Mouse (Mus musculus) cerebellum, adult 9-11 months (tissue): ENCODE measurements around the gene Nsf.
"Not testable (repeated sequence)": the region's sequence is repeated elsewhere in the genome, so short reads cannot be mapped to it uniquely, and the experiment has no call there.

Experiments
- DNase-seq: peaks from one replicate; pipeline ENCODE4 v3.0.0; 2022

The Nsf gene

GRCm38 (mm10) chr11:103953896-103954292 lies at the start of gene Nsf:
Gene Nsf (minus strand): TSS chr11:103954056.
- peak; percentile 90 for DNase-seq

GRCm38 (mm10) chr11:104003397-104003796 lies 49.5 kb upstream of the Nsf start:
- DNase-seq = no peak

- no peak for DNase-seq
Observed at GRCm38 (mm10) chr11:104002191-104002590, 48.3 kb upstream of the Nsf start.

- no peak for DNase-seq
Observed at GRCm38 (mm10) chr11:104001395-104001955, 47.6 kb upstream of the Nsf start.

- no peak for DNase-seq
Observed at GRCm38 (mm10) chr11:104000667-104001394, 47.0 kb upstream of the Nsf start.

GRCm38 (mm10) chr11:103998737-103999136 lies 44.9 kb upstream of the Nsf start:
- peak; percentile 59 for DNase-seq

GRCm38 (mm10) chr11:103997385-103997784 lies 43.5 kb upstream of the Nsf start:
- DNase-seq = peak; percentile 77

- DNase-seq = no peak
Observed at GRCm38 (mm10) chr11:103992638-103993037, 38.8 kb upstream of the Nsf start.

GRCm38 (mm10) chr11:103990049-103990557 lies 36.2 kb upstream of the Nsf start:
- not testable (repeated sequence) for DNase-seq

GRCm38 (mm10) chr11:103987423-103987822 lies 33.6 kb upstream of the Nsf start:
- peak; percentile 79 for DNase-seq

- DNase-seq = no peak
Observed at GRCm38 (mm10) chr11:103984067-103984466, 30.2 kb upstream of the Nsf start.

- no peak for DNase-seq
Observed at GRCm38 (mm10) chr11:103981826-103982225, 28.0 kb upstream of the Nsf start.

- no peak for DNase-seq
Observed at GRCm38 (mm10) chr11:103979381-103979780, 25.5 kb upstream of the Nsf start.

GRCm38 (mm10) chr11:103970876-103971275 lies 17.0 kb upstream of the Nsf start:
- no peak for DNase-seq

- DNase-seq = no peak
Observed at GRCm38 (mm10) chr11:103969278-103969677, 15.4 kb upstream of the Nsf start.

GRCm38 (mm10) chr11:103967106-103967735 lies 13.4 kb upstream of the Nsf start:
- DNase-seq = no peak

- no peak for DNase-seq
Observed at GRCm38 (mm10) chr11:103956866-103957265, 3.0 kb upstream of the Nsf start.

GRCm38 (mm10) chr11:103953032-103953895 lies 592 bp downstream of the Nsf start:
- DNase-seq = no peak

- DNase-seq = no peak
Observed at GRCm38 (mm10) chr11:103952635-103953031, 1.2 kb downstream of the Nsf start.

GRCm38 (mm10) chr11:103951106-103951505 lies 2.8 kb downstream of the Nsf start:
- no peak for DNase-seq

GRCm38 (mm10) chr11:103948952-103949351 lies 4.9 kb downstream of the Nsf start:
- no peak for DNase-seq

GRCm38 (mm10) chr11:103942740-103943139 lies 11.1 kb downstream of the Nsf start:
- no peak for DNase-seq

GRCm38 (mm10) chr11:103941351-103941750 lies 12.5 kb downstream of the Nsf start:
- no peak for DNase-seq
